Mouse (Mus musculus) cerebellum, postnatal 36 days (tissue): ENCODE results near the gene Olfr1110.
"Not testable (repeated sequence)": the region's sequence is repeated elsewhere in the genome, so short reads cannot be mapped to it uniquely, and the experiment has no call there.

Experiments
- DNase-seq, 2 experiments: peaks; one replicate each; pipeline ENCODE4 v3.0.0; 2021 to 2022; ENCODE audit warnings: mixed read lengths in 2 of 2

Gene Olfr1110

GRCm38 (mm10) chr2:87140200-87140599, at the start of gene Olfr1110:
Gene Olfr1110 (minus strand): TSS chr2:87140300.
- DNase-seq: no peak

GRCm38 (mm10) chr2:87187498-87187897, 47.4 kb upstream of the Olfr1110 start, which contains the start of gene Olfr1112:
Gene Olfr1112 (plus strand): TSS chr2:87187798.
- no peak for DNase-seq

- not testable (repeated sequence) for DNase-seq
Observed at GRCm38 (mm10) chr2:87167731-87168130, 27.6 kb upstream of the Olfr1110 start.

- DNase-seq: no peak
Observed at GRCm38 (mm10) chr2:87152524-87152923, 12.4 kb upstream of the Olfr1110 start, which contains the start of gene Olfr1111. Gene Olfr1111 (minus strand): TSS chr2:87152624.

- DNase-seq: no peak
Observed at GRCm38 (mm10) chr2:87114467-87114866, 25.6 kb downstream of the Olfr1110 start, which contains the start of gene Olfr259. Gene Olfr259 (minus strand): TSS chr2:87114567.

- DNase-seq: no peak
Observed at GRCm38 (mm10) chr2:87095908-87096307, 44.2 kb downstream of the Olfr1110 start, which contains the start of gene Olfr1109. Gene Olfr1109 (minus strand): TSS chr2:87096008.
